ENCODE assay signal across 14 mouse cellular contexts in genomic region chr6:60994521-60994920, GRCm38 (mm10).
DNase-seq lines count a peak whose midpoint lies in the region; ATAC-seq and TF ChIP-seq lines count a peak whose summit lies in the region.
"Had no signal": no experiment of that assay in that cellular context is flagged by ENCODE, and none has a peak within 500 bp of the region (broad histone marks: within the 10 kb centered on the region; RNA-seq: fewer than 3 reads in every experiment).

No protein-coding gene starts in this region.

- no peak overlapping the region for H3K9ac ChIP-seq in forebrain, embryonic 11.5 days (ENCODE audit: low read length)
- no peak overlapping the region; the same call in 1 of the 2 replicates for H3K9ac ChIP-seq in forebrain, embryonic 16.5 days (replicated peaks; ENCODE audit: low read depth, low read length)
- H3K9ac ChIP-seq in hindbrain, embryonic 11.5 days (ENCODE audit: low read depth, low read length), result no peak overlapping the region
- no peak overlapping the region for H3K9ac ChIP-seq in hindbrain, postnatal 0 days (replicated peaks; ENCODE audit: low read length)
- no peak overlapping the region for H3K9ac ChIP-seq in midbrain, postnatal 0 days (replicated peaks; ENCODE audit: low read length, poor library complexity, severe bottlenecking)
- H3K9ac ChIP-seq: embryonic facial prominence, embryonic 13.5 days; liver, embryonic 15.5 days had no signal

- no peak overlapping the region for H3K27ac ChIP-seq in forebrain, embryonic 11.5 days (ENCODE audit: low read depth, low read length)
- H3K27ac ChIP-seq in forebrain, embryonic 16.5 days (ENCODE audit: low read length), result no peak overlapping the region
- H3K27ac ChIP-seq in hindbrain, embryonic 11.5 days (ENCODE audit: low read depth, low read length), result no peak overlapping the region
- H3K27ac ChIP-seq in hindbrain, embryonic 10.5 days, result no peak overlapping the region
- H3K27ac ChIP-seq in hindbrain, postnatal 0 days, result no peak overlapping the region
- no peak overlapping the region for H3K27ac ChIP-seq in midbrain, postnatal 0 days (ENCODE audit: low read depth, low read length)
- H3K27ac ChIP-seq: embryonic facial prominence, embryonic 13.5 days; liver, embryonic 15.5 days; macrophage had no signal

- no peak overlapping the region for H3K4me3 ChIP-seq in forebrain, embryonic 11.5 days (ENCODE audit: low read depth, low read length)
- H3K4me3 ChIP-seq in forebrain, embryonic 16.5 days (replicated peaks; ENCODE audit: low read length), result no peak overlapping the region
- no peak overlapping the region for H3K4me3 ChIP-seq in hindbrain, embryonic 11.5 days (ENCODE audit: low read depth, low read length)
- no peak overlapping the region for H3K4me3 ChIP-seq in hindbrain, embryonic 10.5 days
- no peak overlapping the region for H3K4me3 ChIP-seq in hindbrain, postnatal 0 days (ENCODE audit: low read length)
- no peak overlapping the region for H3K4me3 ChIP-seq in midbrain, postnatal 0 days (ENCODE audit: low read depth, low read length)
- H3K4me3 ChIP-seq: embryonic facial prominence, embryonic 13.5 days; liver, embryonic 15.5 days had no signal

- DNase-seq in forebrain, embryonic 11.5 days (ENCODE audit: low spot score), result no peak
- DNase-seq in hindbrain, embryonic 11.5 days (ENCODE audit: low spot score), result no peak
- no peak for DNase-seq in hindbrain, embryonic 10.5 days (ENCODE audit: low spot score)
- no peak for DNase-seq in hindbrain, postnatal 0 days (ENCODE audit: low spot score)
- DNase-seq in midbrain, postnatal 0 days (ENCODE audit: low spot score), result no peak
- no peak for DNase-seq in thymus, postnatal 0 days (ENCODE audit: low spot score)
- DNase-seq: adrenal gland, postnatal 10 days; cerebellum, postnatal 10 days; thymus, adult 2 months had no signal

- TF ChIP-seq CTCF in hindbrain, postnatal 0 days (IDR thresholded peaks at IDR 0.05; ENCODE audit: low read depth), result no peak
- TF ChIP-seq CTCF in midbrain, postnatal 0 days (IDR thresholded peaks at IDR 0.05), result no peak

- WGBS in forebrain, embryonic 11.5 days, result 35% methylated on average over 10 of the region's 10 CpGs
- 46% methylated on average over 10 of the region's 10 CpGs for WGBS in forebrain, embryonic 16.5 days
- 46% methylated on average over 10 of the region's 10 CpGs for WGBS in hindbrain, embryonic 11.5 days
- WGBS in hindbrain, embryonic 10.5 days, result 39% methylated on average over 10 of the region's 10 CpGs
- 51% methylated on average over 10 of the region's 10 CpGs for WGBS in hindbrain, postnatal 0 days
- WGBS in midbrain, postnatal 0 days, result 36% methylated on average over 10 of the region's 10 CpGs

- H3K4me2 ChIP-seq in forebrain, embryonic 11.5 days (ENCODE audit: low read depth, low read length, severe bottlenecking), result peak overlapping the region; percentile 11; the same call in 1 of the 2 replicates
- H3K4me2 ChIP-seq in forebrain, embryonic 16.5 days (ENCODE audit: low read length), result no peak overlapping the region
- no peak overlapping the region for H3K4me2 ChIP-seq in hindbrain, embryonic 11.5 days (replicated peaks; ENCODE audit: low read depth, low read length)
- H3K4me2 ChIP-seq in hindbrain, postnatal 0 days (ENCODE audit: low read depth, low read length), result peak overlapping the region; percentile 19
- H3K4me2 ChIP-seq in midbrain, postnatal 0 days (ENCODE audit: low read depth, low read length, poor library complexity, severe bottlenecking), result peak overlapping the region; percentile 35
- H3K4me2 ChIP-seq: embryonic facial prominence, embryonic 13.5 days; liver, embryonic 15.5 days had no signal

- H3K27me3 ChIP-seq in forebrain, embryonic 11.5 days (ENCODE audit: control insufficient read depth, insufficient read depth, low read length), result no peaks in the 10 kb centered on the region
- H3K27me3 ChIP-seq in forebrain, embryonic 16.5 days (replicated peaks; ENCODE audit: control insufficient read depth, insufficient read depth, low read length), result no peaks in the 10 kb centered on the region
- H3K27me3 ChIP-seq in hindbrain, embryonic 11.5 days (ENCODE audit: control insufficient read depth, insufficient read depth, low read length), result no peaks in the 10 kb centered on the region
- H3K27me3 ChIP-seq in hindbrain, embryonic 10.5 days (ENCODE audit: insufficient read depth, poor library complexity, severe bottlenecking), result no peaks in the 10 kb centered on the region
- no peaks in the 10 kb centered on the region for H3K27me3 ChIP-seq in hindbrain, postnatal 0 days (ENCODE audit: insufficient read depth, low read length)
- H3K27me3 ChIP-seq in midbrain, postnatal 0 days (ENCODE audit: insufficient read depth, low read length), result no peaks in the 10 kb centered on the region
- H3K27me3 ChIP-seq: embryonic facial prominence, embryonic 13.5 days; liver, embryonic 15.5 days had no signal

- H3K36me3 ChIP-seq in forebrain, embryonic 11.5 days (ENCODE audit: control insufficient read depth, insufficient read depth, low read length), result no peaks in the 10 kb centered on the region
- H3K36me3 ChIP-seq in forebrain, embryonic 16.5 days (ENCODE audit: control insufficient read depth, insufficient read depth), result no peaks in the 10 kb centered on the region
- H3K36me3 ChIP-seq in hindbrain, embryonic 11.5 days (ENCODE audit: control insufficient read depth, insufficient read depth, low read length), result no peaks in the 10 kb centered on the region
- H3K36me3 ChIP-seq in hindbrain, embryonic 10.5 days, result no peaks in the 10 kb centered on the region
- no peaks in the 10 kb centered on the region for H3K36me3 ChIP-seq in hindbrain, postnatal 0 days (ENCODE audit: insufficient read depth, low read length)
- H3K36me3 ChIP-seq in midbrain, postnatal 0 days (ENCODE audit: insufficient read depth, low read length), result no peaks in the 10 kb centered on the region
- H3K36me3 ChIP-seq: embryonic facial prominence, embryonic 13.5 days; liver, embryonic 15.5 days had no signal

- ATAC-seq in forebrain, embryonic 11.5 days (replicated peaks; ENCODE audit: low FRiP score), result no peak; the same call in 1 of the 2 replicates
- no peak for ATAC-seq in forebrain, embryonic 16.5 days
- peak; percentile 30; the same call in 1 of the 2 replicates for ATAC-seq in hindbrain, embryonic 11.5 days (ENCODE audit: low FRiP score)
- ATAC-seq in hindbrain, postnatal 0 days, result no peak
- ATAC-seq in midbrain, postnatal 0 days (ENCODE audit: low FRiP score), result no peak
- ATAC-seq in erythroblast, adult 5-6 weeks (replicated peaks; ENCODE audit: low FRiP score, poor library complexity, severe bottlenecking), result no peak

- no peaks in the 10 kb centered on the region for H3K9me3 ChIP-seq in forebrain, embryonic 11.5 days (ENCODE audit: control insufficient read depth, low read length)
- H3K9me3 ChIP-seq in forebrain, embryonic 16.5 days (ENCODE audit: control insufficient read depth, low read length), result no peaks in the 10 kb centered on the region
- no peaks in the 10 kb centered on the region for H3K9me3 ChIP-seq in hindbrain, embryonic 11.5 days (ENCODE audit: control insufficient read depth, low read length)
- H3K9me3 ChIP-seq in hindbrain, embryonic 10.5 days, result no peaks in the 10 kb centered on the region
- H3K9me3 ChIP-seq in hindbrain, postnatal 0 days (ENCODE audit: low read length), result no peaks in the 10 kb centered on the region
- H3K9me3 ChIP-seq in midbrain, postnatal 0 days (ENCODE audit: low read length), result no peaks in the 10 kb centered on the region
- H3K9me3 ChIP-seq: embryonic facial prominence, embryonic 13.5 days; liver, embryonic 15.5 days had no signal

- no peaks in the 10 kb centered on the region; the same call in 1 of the 2 replicates for H3K4me1 ChIP-seq in forebrain, embryonic 11.5 days (replicated peaks; ENCODE audit: control insufficient read depth, insufficient read depth, low read length)
- H3K4me1 ChIP-seq in forebrain, embryonic 16.5 days (replicated peaks; ENCODE audit: control insufficient read depth, insufficient read depth, low read length), result peaks cover 5% of the 10 kb centered on the region
- H3K4me1 ChIP-seq in hindbrain, embryonic 11.5 days (replicated peaks; ENCODE audit: control insufficient read depth, insufficient read depth, low read length), result 0 out of 2 replicates have a peak, but pooled peaks cover 3% of the 10 kb centered on the region
- peaks cover 6% of the 10 kb centered on the region for H3K4me1 ChIP-seq in hindbrain, embryonic 10.5 days (replicated peaks)
- no peaks in the 10 kb centered on the region for H3K4me1 ChIP-seq in hindbrain, postnatal 0 days (ENCODE audit: insufficient read depth, low read length)
- H3K4me1 ChIP-seq in midbrain, postnatal 0 days (ENCODE audit: insufficient read depth, low read length), result no peaks in the 10 kb centered on the region
- H3K4me1 ChIP-seq: liver, embryonic 15.5 days had no signal

Comparison
In these comparisons a context has a peak if more than half of its experiments do, and no peak if none do; other contexts are left out.
1. H3K4me2 ChIP-seq: peak in forebrain, embryonic 11.5 days (single experiment), hindbrain, postnatal 0 days (single experiment) and midbrain, postnatal 0 days (single experiment); none in forebrain, embryonic 16.5 days (single experiment) and hindbrain, embryonic 11.5 days (single experiment).